Mouse (Mus musculus) liver, adult 2 months (tissue): ENCODE measurements around the gene Cox8c. TPM values are rescaled to one million over a fixed set of nuclear protein-coding genes. Genes with fewer than 3 reads are reported as not detected.

Experiments used
- DNase-seq: peaks from one replicate; pipeline ENCODE4 v3.0.0-alpha.2; 2011; ENCODE audit warnings: low read depth, low spot score; ENCODE audit errors: extremely low read depth
- H3K27ac ChIP-seq: fragments of 200-500 bp; replicated peaks from 2 replicates; pipeline ENCODE4 v1.5.1; 2012; ENCODE audit warnings: low read depth, mild to moderate bottlenecking, control low read depth, inconsistent platforms, low read length; ENCODE audit not compliant: insufficient read depth
- H3K27me3 ChIP-seq: fragments of 200-500 bp; 2 replicates; pipeline ENCODE4 v1.6.1; 2012; ENCODE audit warnings: mild to moderate bottlenecking, moderate library complexity, low read length, inconsistent platforms; ENCODE audit not compliant: control insufficient read depth, insufficient read depth
- H3K36me3 ChIP-seq: fragments of 200-500 bp; 2 replicates; pipeline ENCODE4 v1.6.1; 2012; ENCODE audit warnings: low read length, inconsistent platforms; ENCODE audit not compliant: control insufficient read depth, insufficient read depth
- H3K4me1 ChIP-seq: fragments of 200-500 bp; 2 replicates; pipeline ENCODE4 v1.6.1; 2011; ENCODE audit warnings: low read length; ENCODE audit not compliant: control insufficient read depth, insufficient read depth
- H3K4me3 ChIP-seq: fragments of 200-500 bp; 2 replicates; pipeline ENCODE4 v1.5.1; 2011; ENCODE audit warnings: low read depth, mild to moderate bottlenecking, control low read depth, low read length, moderate library complexity; ENCODE audit not compliant: insufficient read depth
- H3K79me2 ChIP-seq: fragments of 200-500 bp; 2 replicates; pipeline ENCODE4 v1.6.1; 2012; ENCODE audit warnings: inconsistent platforms, mild to moderate bottlenecking, low read length, moderate library complexity; ENCODE audit not compliant: control insufficient read depth, insufficient read depth
- H3K9ac ChIP-seq: fragments of 200-500 bp; 2 replicates; pipeline ENCODE4 v1.6.1; 2012; ENCODE audit warnings: low read depth, mild to moderate bottlenecking, control low read depth, inconsistent platforms, low read length
- CTCF ChIP-seq: fragments of 200-500 bp; IDR thresholded peaks from 2 replicates; pipeline ENCODE4 v1.5.1; 2011; ENCODE audit warnings: low read depth, low read length, control low read depth
- POLR2A ChIP-seq: fragments of 200-500 bp; IDR thresholded peaks from 2 replicates; pipeline ENCODE4 v1.6.1; 2011; ENCODE audit warnings: low read length, control low read depth; ENCODE audit not compliant: insufficient read depth; ENCODE audit errors: extremely low read depth
- WGBS: fragments of 180-500 bp; shearing (Covaris S2); methylation state at CpG from one replicate; pipeline ENCODE4 v1.1.7; 2018; 5-methylcytosine and 5-hydroxymethylcytosine counted together
- polyA plus RNA-seq: library from polyadenylated mRNA; depleted of rRNA; stranded (reverse); fragments of >200 nt; gene quantifications from 2 replicates; pipeline ENCODE4 v1.2.3, GENCODE M21; 2012; rRNA removed
- total RNA-seq: library from RNA; depleted of rRNA; stranded (reverse); fragments of >200 nt; gene quantifications from 2 replicates; pipeline ENCODE4 v1.2.3, GENCODE M21; 2014; rRNA removed

Gene Cox8c
- total and polyA plus RNA-seq, 2 experiments, result not detected

DNA sequence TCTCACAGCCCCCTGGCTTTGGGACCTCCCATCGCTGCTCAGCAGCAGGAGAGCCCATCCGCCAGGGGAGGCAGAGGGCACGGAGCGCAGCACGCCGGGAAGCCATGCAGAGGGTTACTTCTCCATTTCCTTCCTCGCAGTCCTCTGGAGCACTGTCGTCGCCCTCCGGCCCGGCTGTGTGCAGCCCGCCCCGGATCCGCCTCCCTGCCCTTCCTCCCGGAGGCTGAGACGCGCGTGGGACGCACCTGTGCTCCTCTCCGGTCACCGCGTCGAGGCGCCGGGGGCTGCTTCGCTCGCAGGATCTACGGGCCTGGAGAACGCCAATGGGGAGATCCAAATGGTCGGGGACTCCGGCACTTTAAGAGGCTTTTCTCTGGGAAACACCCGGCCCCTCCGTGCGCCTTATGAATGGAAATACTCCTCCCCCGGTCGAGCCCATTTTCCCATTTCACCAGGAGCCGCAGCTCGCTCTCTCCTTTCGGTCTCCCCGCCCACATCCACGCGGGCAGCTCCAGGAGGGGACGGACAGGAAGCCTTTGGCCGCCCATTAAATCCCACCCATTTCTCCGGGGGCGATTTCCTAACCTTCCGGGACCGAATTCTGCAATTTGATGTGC is 49.8 kb downstream of the Cox8c start, which contains the start of gene Unc79:
TSS of gene Unc79 (plus strand) at position 82 of the 617 bp plus-strand sequence.
- peaks cover 3% of the 10 kb centered on the region; the same call in 1 of the 2 replicates for H3K4me1 ChIP-seq

DNA sequence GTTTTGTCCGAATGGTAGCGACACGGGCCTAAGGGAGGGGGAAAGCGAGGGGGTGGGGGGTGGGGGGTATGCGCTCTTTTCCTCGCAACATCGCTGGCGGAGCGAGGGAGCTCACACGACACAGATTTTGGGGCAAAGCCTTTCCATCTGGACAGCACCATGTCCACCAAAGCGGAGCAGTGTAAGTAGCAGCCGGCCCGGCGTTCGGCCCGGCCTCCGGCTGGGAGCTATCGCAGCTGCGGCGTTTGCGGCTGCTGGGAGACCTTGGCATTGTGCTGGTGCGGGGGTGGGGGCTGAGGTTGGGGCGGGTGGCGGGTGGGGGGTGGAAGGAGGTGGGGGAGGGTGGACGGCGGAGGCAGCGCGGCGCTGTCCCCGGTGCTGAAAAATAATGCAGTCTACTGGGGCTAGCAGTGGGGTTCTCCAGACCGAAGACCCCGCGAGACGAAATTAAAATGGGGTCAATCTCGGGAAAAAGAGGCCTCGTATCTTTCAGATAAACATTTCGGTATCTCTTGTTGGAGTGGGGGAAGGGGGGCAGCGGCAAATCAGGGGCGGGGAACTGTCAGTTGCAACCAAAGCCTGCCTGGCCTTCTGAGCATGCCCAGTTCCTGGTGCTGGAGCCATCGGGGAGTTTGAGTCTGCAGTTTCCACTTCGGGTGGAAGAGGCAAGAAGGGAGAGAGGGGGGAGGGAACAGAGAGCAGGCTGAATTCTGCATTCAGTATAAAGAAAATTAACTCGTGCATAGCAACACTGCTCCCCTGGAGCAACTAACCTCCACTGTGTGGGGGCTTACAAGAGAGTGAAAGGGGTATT is 50.5 kb downstream of the Cox8c start:
- H3K36me3 ChIP-seq, result no peaks in the 10 kb centered on the region
- peaks cover 8% of the 10 kb centered on the region for H3K27me3 ChIP-seq
- TF ChIP-seq POLR2A, result no peak
- no peak for TF ChIP-seq CTCF
- 2% methylated on average over 42 of the region's 42 CpGs for WGBS
- DNase-seq, result no peak
- peak overlapping the region; percentile 38; the same call in 1 of the 2 replicates for H3K4me3 ChIP-seq
- H3K27ac ChIP-seq, result no peak overlapping the region
- H3K9ac ChIP-seq, result no peak overlapping the region
- peaks cover 3% of the 10 kb centered on the region; the same call in 1 of the 2 replicates for H3K4me1 ChIP-seq
- no peaks in the 10 kb centered on the region for H3K79me2 ChIP-seq

More for the DNA sequence above, 49.8 kb downstream of the Cox8c start, which contains the start of gene Unc79:
- Histone ChIP-seq H3K4me3 (peak within 1 kb of the TSS; percentile 38; the same call in 1 of the 2 replicates), H3K9ac (no peak within 1 kb of the TSS), H3K27me3 (peaks cover 8% of the 10 kb centered on the region), H3K27ac (no peak within 1 kb of the TSS), H3K79me2 (no peaks in the 10 kb centered on the region), H3K36me3 (no peaks in the 10 kb centered on the region)
- TF ChIP-seq POLR2A, result no peak
- under 1% methylated on average over 48 of the region's 48 CpGs for WGBS
- no peak for DNase-seq

Other genes starting within 250 kb of the Cox8c start
- gene Itpk1, start 194.4 kb upstream of the Cox8c start, total RNA-seq, result 7.9 and 8.3 TPM in 2 replicates
- gene Itpk1, start 194.4 kb upstream of the Cox8c start, polyA plus RNA-seq, result 21.0 and 22.8 TPM in 2 replicates
- gene Moap1, start 155.7 kb upstream of the Cox8c start, total RNA-seq, result 0.54 and 1.0 TPM in 2 replicates
- gene Moap1, start 155.7 kb upstream of the Cox8c start, polyA plus RNA-seq, result 0.15 and 0.37 TPM in 2 replicates
- 1.8 and 2.0 TPM in 2 replicates for gene Tmem251, start 155.6 kb upstream of the Cox8c start, total RNA-seq
- gene Tmem251, start 155.6 kb upstream of the Cox8c start, polyA plus RNA-seq, result 1.2 and 1.6 TPM in 2 replicates
- not detected in 2 replicates for gene Gm28051, start 141.6 kb upstream of the Cox8c start, total RNA-seq
- not detected in 2 replicates for gene Gm28051, start 141.6 kb upstream of the Cox8c start, polyA plus RNA-seq
- gene Gon7, start 141.5 kb upstream of the Cox8c start, total RNA-seq, result 5.0 and 5.6 TPM in 2 replicates
- gene Gon7, start 141.5 kb upstream of the Cox8c start, polyA plus RNA-seq, result 11.3 and 11.5 TPM in 2 replicates
- 15.1 and 15.3 TPM in 2 replicates for gene Ubr7, start 141.3 kb upstream of the Cox8c start, total RNA-seq
- 6.0 and 6.5 TPM in 2 replicates for gene Ubr7, start 141.3 kb upstream of the Cox8c start, polyA plus RNA-seq
- 1.5 and 1.8 TPM in 2 replicates for gene Gm20604, start 140.6 kb upstream of the Cox8c start, total RNA-seq
- 0.94 and 1.1 TPM in 2 replicates for gene Gm20604, start 140.6 kb upstream of the Cox8c start, polyA plus RNA-seq
- gene Btbd7, start 20.8 kb upstream of the Cox8c start, total RNA-seq, result 15.5 and 17.6 TPM in 2 replicates
- gene Btbd7, start 20.8 kb upstream of the Cox8c start, polyA plus RNA-seq, result 4.2 and 4.7 TPM in 2 replicates
- 0.20 and 0.46 TPM in 2 replicates for gene Unc79, start 49.5 kb downstream of the Cox8c start, total RNA-seq
- gene Unc79, start 49.5 kb downstream of the Cox8c start, polyA plus RNA-seq, result 0.07 and 0.15 TPM in 2 replicates